ENCODE assay signal across 12 mouse cellular contexts in the genomic region with DNA sequence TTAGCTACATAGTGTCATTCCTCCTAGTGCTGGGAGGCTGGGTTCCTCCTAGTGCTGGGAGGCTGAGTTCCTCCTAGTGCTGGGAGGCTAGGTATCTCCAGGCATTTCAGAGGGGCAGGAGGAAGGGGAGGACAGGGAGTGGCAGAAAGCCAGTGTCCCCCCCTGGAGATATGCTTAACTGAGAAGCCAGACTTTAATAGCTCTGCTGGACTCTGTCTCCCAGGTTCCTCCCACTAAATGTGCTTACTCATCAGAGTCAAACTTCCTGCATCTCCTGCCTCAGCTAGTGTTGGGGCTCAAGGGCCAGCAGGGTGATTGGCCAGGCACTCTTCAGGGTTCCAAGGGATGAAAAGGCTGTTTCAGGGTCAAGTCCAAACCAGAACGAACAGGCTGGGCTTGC. TPM values are rescaled to one million over a fixed set of nuclear protein-coding genes. Genes with fewer than 3 reads are reported as not detected.
DNase-seq lines count a peak whose midpoint lies in the region; ATAC-seq and TF ChIP-seq lines count a peak whose summit lies in the region.
"Had no signal": no experiment of that assay in that cellular context is flagged by ENCODE, and none has a peak within 500 bp of the region (broad histone marks: within the 10 kb centered on the region; RNA-seq: fewer than 3 reads in every experiment).

No protein-coding gene starts in this region.

- no peak for TF ChIP-seq POLR2A in heart, adult 2 months (IDR thresholded peaks at IDR 0.05; ENCODE audit: insufficient read depth, low read depth, low read length)

- no peak for TF ChIP-seq EP300 in heart, adult 2 months (IDR thresholded peaks at IDR 0.05; ENCODE audit: insufficient read depth, low read depth, low read length)

- H3K4me1 ChIP-seq in heart, adult 2 months (ENCODE audit: control insufficient read depth, insufficient read depth, low read length): peaks cover 29% of the 10 kb centered on the region
- peaks cover 24 to 25% of the 10 kb centered on the region in 2 experiments for H3K4me1 ChIP-seq in heart, embryonic 14.5 days (ENCODE audit: control insufficient read depth in 2 of 2, insufficient read depth in 2 of 2, low read length in 2 of 2)

- no peaks in the 10 kb centered on the region; the same call in 1 of the 2 replicates for H3K27me3 ChIP-seq in heart, adult 2 months (ENCODE audit: control insufficient read depth, insufficient read depth, low read length)
- no peaks in the 10 kb centered on the region for H3K27me3 ChIP-seq in heart, embryonic 14.5 days (ENCODE audit: control insufficient read depth, insufficient read depth, low read length)

- TF ChIP-seq CTCF in heart, adult 2 months (IDR thresholded peaks at IDR 0.05): no peak

- peaks cover 10% of the 10 kb centered on the region; the same call in 1 of the 2 replicates for H3K36me3 ChIP-seq in heart, adult 2 months (ENCODE audit: control insufficient read depth, insufficient read depth, low read length)
- no peaks in the 10 kb centered on the region for H3K36me3 ChIP-seq in heart, embryonic 14.5 days (ENCODE audit: control insufficient read depth, insufficient read depth, low read length)

- intact Hi-C loops in heart, adult 2 months (cut with DNase I): loop anchor here (10.0 kb wide), 1 partner anchor 291 kb away; no protein-coding TSS in a partner anchor
- intact Hi-C loops in left cerebral cortex, postnatal 10 days (cut with DNase I): no loop called here

- H3K79me2 ChIP-seq in heart, adult 2 months (replicated peaks; ENCODE audit: control insufficient read depth, insufficient read depth, low read length): no peaks in the 10 kb centered on the region

- peaks cover 7% of the 10 kb centered on the region; the same call in 1 of the 2 replicates for H3K9me3 ChIP-seq in heart, embryonic 14.5 days (ENCODE audit: control insufficient read depth, low read length)

- no peak for ATAC-seq in heart, embryonic 14.5 days (ENCODE audit: insufficient number of reproducible peaks, insufficient read depth, low FRiP score, low read depth)

- 69% methylated on average over 1 of the region's 1 CpGs for WGBS in heart, adult 2 months
- 83% methylated on average over 1 of the region's 1 CpGs for WGBS in heart, embryonic 14.5 days

- DNase-seq in heart, adult 2 months: peak in 1 of 2 experiments; percentile 44
- DNase-seq in heart, postnatal 4 days: no peak
- DNase-seq in ES-CJ7 (ENCODE audit: low read depth, low spot score): peak; percentile 78
- DNase-seq in liver: peak; percentile 8
- no peak for DNase-seq in left cerebral cortex, adult 18-20 months (ENCODE audit: low spot score in 2 of 2)
- no peak for DNase-seq in left cerebral cortex, postnatal 10 days (ENCODE audit: extremely low spot score in 1 of 2, low spot score in 2 of 2)
- DNase-seq in adrenal gland, postnatal 36 days: no peak
- DNase-seq: adrenal gland, adult 2 months; cerebellum, postnatal 10 days; lung, adult 18-20 months had no signal

- H3K27ac ChIP-seq in heart, adult 2 months: peak overlapping the region; percentile 67
- peak overlapping the region; percentile 36 to 79; a peak in 2 of 4 replicates for H3K27ac ChIP-seq in heart, embryonic 14.5 days (replicated peaks in 1 of 2; ENCODE audit: control insufficient read depth in 1 of 2, insufficient read depth in 1 of 2, low read depth in 2 of 2, low read length in 2 of 2)

- no peak overlapping the region for H3K9ac ChIP-seq in heart, adult 2 months (ENCODE audit: low read depth, low read length)
- H3K9ac ChIP-seq in heart, embryonic 14.5 days (ENCODE audit: low read length): no peak overlapping the region

- no peak overlapping the region for H3K4me2 ChIP-seq in heart, embryonic 14.5 days (ENCODE audit: low read length)

- H3K4me3 ChIP-seq in heart, adult 2 months: no peak overlapping the region
- no peak overlapping the region for H3K4me3 ChIP-seq in heart, embryonic 14.5 days (ENCODE audit: control insufficient read depth in 1 of 2, insufficient read depth in 1 of 2, low read depth in 1 of 2, low read length in 2 of 2)
- H3K4me3 ChIP-seq: myocyte had no signal

RNA-seq across cellular contexts. Expression of gene Cfap45, which starts 5.2 kb away (rescaled TPM):
- under 1 TPM; 0.39 to 0.52 TPM for total RNA-seq in heart, adult 2 months (2021)
- 0.26 and 0.53 TPM in 2 replicates for polyA plus RNA-seq in heart, adult 2 months (2012; rRNA removed)
- total RNA-seq in heart, postnatal 4 days (2021): 1 to 10 TPM; 3.3 to 3.5 TPM
- 2.0 and 2.6 TPM in 2 replicates for polyA plus RNA-seq in heart, embryonic 14.5 days (2014; fragmentation: Nextera tagmentation; extraction: Ambion mirVana)
- total RNA-seq in left cerebral cortex, adult 18-20 months (2021): 1 to 10 TPM; 2.9 to 4.2 TPM
- total RNA-seq in left cerebral cortex, postnatal 10 days (2021): 1 to 10 TPM; 3.1 to 4.3 TPM
- total RNA-seq in adrenal gland, postnatal 36 days (2021): under 1 TPM; 0.30 to 0.89 TPM
- polyA plus RNA-seq: myocyte had no signal

RNA-seq across cellular contexts. Expression of gene Tagln2, which starts 15.5 kb away (rescaled TPM):
- total RNA-seq in heart, adult 2 months (2021): 10 to 100 TPM; 65.5 to 77.8 TPM
- 131 and 152 TPM in 2 replicates for polyA plus RNA-seq in heart, adult 2 months (2012; rRNA removed)
- total RNA-seq in heart, postnatal 4 days (2021): 100 to 1,000 TPM; 230 to 244 TPM
- polyA plus RNA-seq in heart, embryonic 14.5 days (2014; fragmentation: Nextera tagmentation; extraction: Ambion mirVana): 187 and 196 TPM in 2 replicates
- total RNA-seq in left cerebral cortex, adult 18-20 months (2021): 10 to 100 TPM in 1 of 2 experiments, 1 to 10 TPM in 1; 8.2 to 12.3 TPM
- 10 to 100 TPM; 17.0 to 18.6 TPM for total RNA-seq in left cerebral cortex, postnatal 10 days (2021)
- 10 to 100 TPM; 90.5 to 91.7 TPM for total RNA-seq in adrenal gland, postnatal 36 days (2021)

RNA-seq across cellular contexts. Expression of gene Igsf9, which starts 33.8 kb away (rescaled TPM):
- total RNA-seq in heart, adult 2 months (2021): under 1 TPM; 0.36 to 0.47 TPM
- polyA plus RNA-seq in heart, adult 2 months (2012; rRNA removed): 2.1 and 3.8 TPM in 2 replicates
- 1 to 10 TPM; 2.5 to 3.1 TPM for total RNA-seq in heart, postnatal 4 days (2021)
- polyA plus RNA-seq in heart, embryonic 14.5 days (2014; fragmentation: Nextera tagmentation; extraction: Ambion mirVana): 2.0 and 5.0 TPM in 2 replicates
- 1 to 10 TPM; 6.3 to 7.0 TPM for total RNA-seq in left cerebral cortex, adult 18-20 months (2021)
- 10 to 100 TPM; 19.2 to 27.4 TPM for total RNA-seq in left cerebral cortex, postnatal 10 days (2021)
- 1 to 10 TPM; 1.6 to 1.8 TPM for total RNA-seq in adrenal gland, postnatal 36 days (2021)

RNA-seq across cellular contexts. Expression of gene Slamf9, which starts 40.2 kb away (rescaled TPM):
- total RNA-seq in heart, adult 2 months (2021): 1 to 10 TPM; 1.2 to 2.3 TPM
- 6.8 and 7.0 TPM in 2 replicates for polyA plus RNA-seq in heart, adult 2 months (2012; rRNA removed)
- total RNA-seq in heart, postnatal 4 days (2021): 1 to 10 TPM; 1.4 to 1.8 TPM
- polyA plus RNA-seq in heart, embryonic 14.5 days (2014; fragmentation: Nextera tagmentation; extraction: Ambion mirVana): 1.5 and 1.6 TPM in 2 replicates
- total RNA-seq in left cerebral cortex, adult 18-20 months (2021): 1 to 10 TPM in 1 of 2 experiments, under 1 TPM in 1; 0.61 to 1.0 TPM
- under 1 TPM; 0.43 to 0.81 TPM for total RNA-seq in left cerebral cortex, postnatal 10 days (2021)
- total RNA-seq in adrenal gland, postnatal 36 days (2021): 1 to 10 TPM; 2.3 to 4.5 TPM

RNA-seq across cellular contexts. Expression of gene Vsig8, which starts 40.3 kb away (rescaled TPM):
- not detected for total RNA-seq in heart, adult 2 months (2021)
- polyA plus RNA-seq in heart, adult 2 months (2012; rRNA removed): not detected in 2 replicates
- under 1 TPM in 1 of 2 experiments, not detected in 1; 0.17 TPM for total RNA-seq in heart, postnatal 4 days (2021)
- polyA plus RNA-seq in heart, embryonic 14.5 days (2014; fragmentation: Nextera tagmentation; extraction: Ambion mirVana): 0.22 and 0.23 TPM in 2 replicates
- under 1 TPM; 0.21 to 0.23 TPM for total RNA-seq in left cerebral cortex, adult 18-20 months (2021)
- 1 to 10 TPM in 1 of 2 experiments, under 1 TPM in 1; 0.53 to 1.4 TPM for total RNA-seq in left cerebral cortex, postnatal 10 days (2021)
- total RNA-seq in adrenal gland, postnatal 36 days (2021): under 1 TPM in 1 of 2 experiments, not detected in 1; 0.16 TPM
- polyA plus RNA-seq: myocyte had no signal

Comparison
In these comparisons a context has a peak if more than half of its experiments do, and no peak if none do; other contexts are left out.
1. DNase-seq: peak in ES-CJ7 (single experiment) and liver (single experiment); none in heart, postnatal 4 days (single experiment), left cerebral cortex, adult 18-20 months (0 of 2), left cerebral cortex, postnatal 10 days (0 of 2) and adrenal gland, postnatal 36 days (0 of 2).